In genomic region chr5:140614837-140615236, GRCm38 (mm10) we compare ENCODE assay signal across 20 mouse cellular contexts. TPM values are rescaled to one million over a fixed set of nuclear protein-coding genes. Genes with fewer than 3 reads are reported as not detected.
DNase-seq lines count a peak whose midpoint lies in the region; ATAC-seq and TF ChIP-seq lines count a peak whose summit lies in the region.
"Had no signal": no experiment of that assay in that cellular context is flagged by ENCODE, and none has a peak within 500 bp of the region (broad histone marks: within the 10 kb centered on the region; RNA-seq: fewer than 3 reads in every experiment).

No protein-coding gene starts in this region.

- no peak overlapping the region for H3K4me2 ChIP-seq in midbrain, postnatal 0 days (ENCODE audit: low read depth, low read length, poor library complexity, severe bottlenecking)
- H3K4me2 ChIP-seq in liver, embryonic 13.5 days = peak overlapping the region; percentile 53
- no peak overlapping the region for H3K4me2 ChIP-seq in midbrain, embryonic 15.5 days
- no peak overlapping the region for H3K4me2 ChIP-seq in neural tube, embryonic 15.5 days
- no peak overlapping the region for H3K4me2 ChIP-seq in kidney, embryonic 15.5 days
- H3K4me2 ChIP-seq: intestine, embryonic 15.5 days; lung, embryonic 14.5 days; neural tube, embryonic 13.5 days had no signal

- no peak overlapping the region for H3K9ac ChIP-seq in midbrain, postnatal 0 days (replicated peaks; ENCODE audit: low read length, poor library complexity, severe bottlenecking)
- H3K9ac ChIP-seq in liver, embryonic 13.5 days = peak overlapping the region; percentile 52
- H3K9ac ChIP-seq in midbrain, embryonic 15.5 days = no peak overlapping the region
- no peak overlapping the region for H3K9ac ChIP-seq in neural tube, embryonic 15.5 days (replicated peaks)
- H3K9ac ChIP-seq in kidney, embryonic 15.5 days = no peak overlapping the region
- H3K9ac ChIP-seq: intestine, embryonic 15.5 days; lung, embryonic 14.5 days; neural tube, embryonic 13.5 days had no signal

- H3K36me3 ChIP-seq in midbrain, embryonic 10.5 days = peaks cover 73% of the 10 kb centered on the region
- no peaks in the 10 kb centered on the region for H3K36me3 ChIP-seq in midbrain, postnatal 0 days (ENCODE audit: insufficient read depth, low read length)
- peaks cover 77% of the 10 kb centered on the region for H3K36me3 ChIP-seq in erythroblast, embryonic 14.5 days (ENCODE audit: control insufficient read depth)
- H3K36me3 ChIP-seq in liver, embryonic 13.5 days = peaks cover 37% of the 10 kb centered on the region
- H3K36me3 ChIP-seq in midbrain, embryonic 15.5 days (replicated peaks) = no peaks in the 10 kb centered on the region
- H3K36me3 ChIP-seq in neural tube, embryonic 15.5 days = 0 out of 2 replicates have a peak, but pooled peaks cover 5% of the 10 kb centered on the region
- peaks cover 36% of the 10 kb centered on the region for H3K36me3 ChIP-seq in kidney, embryonic 15.5 days

- no peak overlapping the region for H3K4me3 ChIP-seq in midbrain, embryonic 10.5 days
- H3K4me3 ChIP-seq in midbrain, postnatal 0 days (ENCODE audit: low read depth, low read length) = no peak overlapping the region
- H3K4me3 ChIP-seq in erythroblast, embryonic 14.5 days (replicated peaks) = peak overlapping the region; percentile 10
- 0 out of 2 replicates have a peak overlapping the region, but pooled peaks have one; percentile 5 for H3K4me3 ChIP-seq in liver, embryonic 13.5 days (replicated peaks)
- H3K4me3 ChIP-seq in midbrain, embryonic 15.5 days = no peak overlapping the region
- H3K4me3 ChIP-seq in neural tube, embryonic 15.5 days (replicated peaks) = no peak overlapping the region
- H3K4me3 ChIP-seq in kidney, embryonic 15.5 days (replicated peaks) = no peak overlapping the region
- H3K4me3 ChIP-seq: intestine, embryonic 15.5 days; megakaryocyte, embryonic 14.5 days; neural tube, embryonic 13.5 days had no signal

- no peak for TF ChIP-seq CTCF in midbrain, postnatal 0 days (IDR thresholded peaks at IDR 0.05)

- DNase-seq in midbrain, embryonic 10.5 days (ENCODE audit: low spot score) = no peak
- no peak for DNase-seq in midbrain, postnatal 0 days (ENCODE audit: low spot score)
- peak; percentile 67 for DNase-seq in liver, embryonic 13.5 days
- DNase-seq: adrenal gland, postnatal 36 days; cerebellum, adult 11 months; kidney, postnatal 14 days; left cerebral cortex, postnatal 4 days; lung, embryonic 14.5 days; retina, postnatal 1 day had no signal

- peaks cover 24% of the 10 kb centered on the region for H3K27me3 ChIP-seq in midbrain, embryonic 10.5 days (ENCODE audit: low read depth, poor library complexity, severe bottlenecking)
- no peaks in the 10 kb centered on the region for H3K27me3 ChIP-seq in midbrain, postnatal 0 days (ENCODE audit: insufficient read depth, low read length)
- H3K27me3 ChIP-seq in erythroblast, embryonic 14.5 days (ENCODE audit: control insufficient read depth) = peaks cover 26% of the 10 kb centered on the region
- peaks cover 22% of the 10 kb centered on the region for H3K27me3 ChIP-seq in liver, embryonic 13.5 days
- H3K27me3 ChIP-seq in midbrain, embryonic 15.5 days (replicated peaks) = no peaks in the 10 kb centered on the region
- no peaks in the 10 kb centered on the region for H3K27me3 ChIP-seq in neural tube, embryonic 15.5 days (replicated peaks)
- H3K27me3 ChIP-seq in kidney, embryonic 15.5 days = no peaks in the 10 kb centered on the region
- H3K27me3 ChIP-seq: intestine, embryonic 15.5 days; neural tube, embryonic 13.5 days had no signal

- peaks cover 61% of the 10 kb centered on the region for H3K4me1 ChIP-seq in midbrain, embryonic 10.5 days
- H3K4me1 ChIP-seq in midbrain, postnatal 0 days (ENCODE audit: insufficient read depth, low read length) = peaks cover 15% of the 10 kb centered on the region
- H3K4me1 ChIP-seq in erythroblast, embryonic 14.5 days (ENCODE audit: control insufficient read depth) = peaks cover 86% of the 10 kb centered on the region
- H3K4me1 ChIP-seq in liver, embryonic 13.5 days (replicated peaks) = peaks cover 84% of the 10 kb centered on the region
- H3K4me1 ChIP-seq in midbrain, embryonic 15.5 days = peaks cover 39% of the 10 kb centered on the region
- peaks cover 47% of the 10 kb centered on the region for H3K4me1 ChIP-seq in neural tube, embryonic 15.5 days
- H3K4me1 ChIP-seq in kidney, embryonic 15.5 days = peaks cover 45% of the 10 kb centered on the region

- 88% methylated on average over 4 of the region's 4 CpGs for WGBS in midbrain, embryonic 10.5 days
- WGBS in midbrain, postnatal 0 days = 85% methylated on average over 4 of the region's 4 CpGs
- 33% methylated on average over 4 of the region's 4 CpGs for WGBS in liver, embryonic 13.5 days (ENCODE audit: insufficient replicate concordance)
- WGBS in midbrain, embryonic 15.5 days = 88% methylated on average over 4 of the region's 4 CpGs
- 88% methylated on average over 4 of the region's 4 CpGs for WGBS in neural tube, embryonic 15.5 days
- WGBS in kidney, embryonic 15.5 days = 87% methylated on average over 4 of the region's 4 CpGs

- no peaks in the 10 kb centered on the region for H3K9me3 ChIP-seq in midbrain, embryonic 10.5 days (replicated peaks)
- no peaks in the 10 kb centered on the region for H3K9me3 ChIP-seq in midbrain, postnatal 0 days (ENCODE audit: low read length)
- peaks cover 8% of the 10 kb centered on the region for H3K9me3 ChIP-seq in erythroblast, embryonic 14.5 days (ENCODE audit: control insufficient read depth, low read length)
- no peaks in the 10 kb centered on the region for H3K9me3 ChIP-seq in liver, embryonic 13.5 days (replicated peaks)
- H3K9me3 ChIP-seq in midbrain, embryonic 15.5 days = no peaks in the 10 kb centered on the region
- H3K9me3 ChIP-seq in neural tube, embryonic 15.5 days (replicated peaks) = no peaks in the 10 kb centered on the region
- H3K9me3 ChIP-seq in kidney, embryonic 15.5 days (replicated peaks) = no peaks in the 10 kb centered on the region
- H3K9me3 ChIP-seq: intestine, embryonic 15.5 days; megakaryocyte, embryonic 14.5 days; neural tube, embryonic 13.5 days had no signal

- ATAC-seq in midbrain, postnatal 0 days (ENCODE audit: low FRiP score) = no peak
- peak; percentile 82 for ATAC-seq in liver, embryonic 13.5 days (ENCODE audit: low read depth)
- ATAC-seq in midbrain, embryonic 15.5 days (replicated peaks) = no peak
- ATAC-seq in neural tube, embryonic 15.5 days (ENCODE audit: low FRiP score) = no peak
- ATAC-seq in kidney, embryonic 15.5 days (replicated peaks; ENCODE audit: low FRiP score) = no peak
- ATAC-seq: intestine, embryonic 15.5 days had no signal

- peak overlapping the region; percentile 14; the same call in 1 of the 2 replicates for H3K27ac ChIP-seq in midbrain, embryonic 10.5 days (replicated peaks)
- H3K27ac ChIP-seq in midbrain, postnatal 0 days (ENCODE audit: low read depth, low read length) = no peak overlapping the region
- peak overlapping the region; percentile 87 for H3K27ac ChIP-seq in liver, embryonic 13.5 days
- peak overlapping the region; percentile 9; the same call in 1 of the 2 replicates for H3K27ac ChIP-seq in midbrain, embryonic 15.5 days
- no peak overlapping the region for H3K27ac ChIP-seq in neural tube, embryonic 15.5 days (replicated peaks)
- H3K27ac ChIP-seq in kidney, embryonic 15.5 days = no peak overlapping the region
- H3K27ac ChIP-seq: intestine, embryonic 15.5 days; neural tube, embryonic 13.5 days had no signal

RNA-seq across cellular contexts. Expression of gene Lfng, which starts 7.7 kb away (rescaled TPM):
- 43.7 and 50.8 TPM in 2 replicates for polyA plus RNA-seq in midbrain, embryonic 10.5 days (2016; fragmentation: Nextera tagmentation; extraction: Ambion mirVana)
- total RNA-seq in midbrain, postnatal 0 days (2014; rRNA removed) = 55.6 and 56.6 TPM in 2 replicates
- polyA plus RNA-seq in midbrain, postnatal 0 days (2015; fragmentation: Nextera tagmentation; extraction: Ambion mirVana) = 20.1 and 22.5 TPM in 2 replicates
- polyA plus RNA-seq in erythroblast, embryonic 14.5 days (2012) = 2.6 and 3.7 TPM in 2 replicates
- 7.6 and 8.0 TPM in 2 replicates for polyA plus RNA-seq in liver, embryonic 13.5 days (2015; fragmentation: Nextera tagmentation; extraction: Ambion mirVana)
- 20.4 and 21.8 TPM in 2 replicates for polyA plus RNA-seq in midbrain, embryonic 15.5 days (2015; fragmentation: Nextera tagmentation; extraction: Ambion mirVana)
- polyA plus RNA-seq in neural tube, embryonic 15.5 days (2015; fragmentation: Nextera tagmentation; extraction: Ambion mirVana) = 16.7 and 19.4 TPM in 2 replicates
- polyA plus RNA-seq in kidney, embryonic 15.5 days (2015; fragmentation: Nextera tagmentation; extraction: Ambion mirVana) = 32.3 and 34.5 TPM in 2 replicates

RNA-seq across cellular contexts. Expression of gene Ttyh3, which starts 34.0 kb away (rescaled TPM):
- 28.6 and 36.2 TPM in 2 replicates for polyA plus RNA-seq in midbrain, embryonic 10.5 days (2016; fragmentation: Nextera tagmentation; extraction: Ambion mirVana)
- 196 and 204 TPM in 2 replicates for total RNA-seq in midbrain, postnatal 0 days (2014; rRNA removed)
- polyA plus RNA-seq in midbrain, postnatal 0 days (2015; fragmentation: Nextera tagmentation; extraction: Ambion mirVana) = 52.0 and 56.6 TPM in 2 replicates
- 8.6 and 8.9 TPM in 2 replicates for polyA plus RNA-seq in erythroblast, embryonic 14.5 days (2012)
- polyA plus RNA-seq in liver, embryonic 13.5 days (2015; fragmentation: Nextera tagmentation; extraction: Ambion mirVana) = 4.8 and 4.9 TPM in 2 replicates
- 80.3 and 84.2 TPM in 2 replicates for polyA plus RNA-seq in midbrain, embryonic 15.5 days (2015; fragmentation: Nextera tagmentation; extraction: Ambion mirVana)
- 58.8 and 63.9 TPM in 2 replicates for polyA plus RNA-seq in neural tube, embryonic 15.5 days (2015; fragmentation: Nextera tagmentation; extraction: Ambion mirVana)
- 32.3 and 39.9 TPM in 2 replicates for polyA plus RNA-seq in kidney, embryonic 15.5 days (2015; fragmentation: Nextera tagmentation; extraction: Ambion mirVana)

RNA-seq across cellular contexts. Expression of gene Grifin, which starts 50.0 kb away (rescaled TPM):
- 0.62 and 0.63 TPM in 2 replicates for polyA plus RNA-seq in midbrain, embryonic 10.5 days (2016; fragmentation: Nextera tagmentation; extraction: Ambion mirVana)
- not detected in 2 replicates for total RNA-seq in midbrain, postnatal 0 days (2014; rRNA removed)
- polyA plus RNA-seq in midbrain, postnatal 0 days (2015; fragmentation: Nextera tagmentation; extraction: Ambion mirVana) = 0.39 TPM in 1 of 2 replicates, not detected in the other
- 5.4 and 6.1 TPM in 2 replicates for polyA plus RNA-seq in erythroblast, embryonic 14.5 days (2012)
- polyA plus RNA-seq in liver, embryonic 13.5 days (2015; fragmentation: Nextera tagmentation; extraction: Ambion mirVana) = 4.6 and 4.9 TPM in 2 replicates
- 0.41 TPM in 1 of 2 replicates, not detected in the other for polyA plus RNA-seq in midbrain, embryonic 15.5 days (2015; fragmentation: Nextera tagmentation; extraction: Ambion mirVana)
- 1.6 TPM in 1 of 2 replicates, not detected in the other for polyA plus RNA-seq in neural tube, embryonic 15.5 days (2015; fragmentation: Nextera tagmentation; extraction: Ambion mirVana)
- polyA plus RNA-seq in kidney, embryonic 15.5 days (2015; fragmentation: Nextera tagmentation; extraction: Ambion mirVana) = 0.45 TPM in 1 of 2 replicates, not detected in the other
- total RNA-seq: adrenal gland, postnatal 36 days; layer of hippocampus, postnatal 14 days; left cerebral cortex, postnatal 4 days had no signal
- polyA plus RNA-seq: embryonic facial prominence, embryonic 14.5 days; heart, postnatal 0 days; lung, embryonic 14.5 days; neural tube, embryonic 13.5 days; small intestine, adult 2 months had no signal

Comparison
In these comparisons a context has a peak if more than half of its experiments do, and no peak if none do; other contexts are left out.
1. H3K27ac ChIP-seq: peak in midbrain, embryonic 10.5 days (single experiment), liver, embryonic 13.5 days (single experiment) and midbrain, embryonic 15.5 days (single experiment); none in midbrain, postnatal 0 days (single experiment), neural tube, embryonic 15.5 days (single experiment) and kidney, embryonic 15.5 days (single experiment).
2. H3K4me3 ChIP-seq: peak in erythroblast, embryonic 14.5 days (single experiment) and liver, embryonic 13.5 days (single experiment); none in midbrain, embryonic 10.5 days (single experiment), midbrain, postnatal 0 days (single experiment), midbrain, embryonic 15.5 days (single experiment), neural tube, embryonic 15.5 days (single experiment) and kidney, embryonic 15.5 days (single experiment).